Mouse (Mus musculus): ENCODE data around the gene Ldlrad2.
"Not testable (repeated sequence)": the region's sequence is repeated elsewhere in the genome, so short reads cannot be mapped to it uniquely, and the experiment has no call there.

The Ldlrad2 gene

DNA sequence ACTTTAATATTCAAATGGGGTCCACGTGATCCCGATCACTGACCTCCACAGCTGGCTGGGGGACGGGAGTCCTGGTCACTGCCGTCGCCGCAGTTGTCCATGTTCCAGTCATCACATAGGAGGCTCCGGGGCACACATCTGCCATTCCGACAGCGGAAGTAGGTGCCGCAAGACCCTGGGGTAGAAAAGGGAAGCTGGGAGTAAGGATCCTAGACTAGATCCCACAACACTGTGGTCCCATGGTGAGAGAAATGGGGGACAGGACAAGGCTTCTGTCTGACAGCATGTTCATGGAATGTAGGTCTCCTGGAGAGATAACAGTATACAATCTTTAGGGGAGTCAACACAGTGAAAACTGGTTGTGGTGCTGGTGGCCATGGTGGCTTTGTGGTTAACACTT, at the start of gene Ldlrad2:
Ldlrad2 (minus strand) TSS at position 101 of the 400 bp plus-strand sequence.
- DNase-seq (ENCODE audit: low read depth, low spot score) = no peak

DNA sequence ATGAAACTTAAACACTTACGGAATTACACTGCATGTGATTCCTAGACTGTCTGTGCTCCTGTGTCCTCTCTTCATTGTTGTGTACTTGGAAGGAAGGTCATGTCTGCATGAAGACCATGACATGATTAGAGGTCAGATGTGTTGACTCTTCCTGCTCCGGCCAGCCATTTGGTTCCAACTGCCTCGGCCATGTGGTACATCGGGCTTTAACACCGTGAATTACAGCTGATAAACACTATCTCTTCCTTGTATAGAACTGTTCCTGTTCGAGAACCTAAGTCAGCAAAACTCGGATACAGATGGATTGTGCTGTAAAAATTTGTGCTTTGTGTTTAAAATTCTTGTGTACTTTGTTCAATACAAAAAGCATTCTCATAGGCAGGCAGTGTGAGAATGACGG, 48.5 kb upstream of the Ldlrad2 start:
- no peak for DNase-seq (ENCODE audit: low read depth, low spot score)

GRCm38 (mm10) chr4:137610256-137610655, 35.9 kb upstream of the Ldlrad2 start:
- DNase-seq (ENCODE audit: low read depth, low spot score) = no peak

GRCm38 (mm10) chr4:137609702-137610101, 35.3 kb upstream of the Ldlrad2 start:
- no peak for DNase-seq (ENCODE audit: low read depth, low spot score)

DNA sequence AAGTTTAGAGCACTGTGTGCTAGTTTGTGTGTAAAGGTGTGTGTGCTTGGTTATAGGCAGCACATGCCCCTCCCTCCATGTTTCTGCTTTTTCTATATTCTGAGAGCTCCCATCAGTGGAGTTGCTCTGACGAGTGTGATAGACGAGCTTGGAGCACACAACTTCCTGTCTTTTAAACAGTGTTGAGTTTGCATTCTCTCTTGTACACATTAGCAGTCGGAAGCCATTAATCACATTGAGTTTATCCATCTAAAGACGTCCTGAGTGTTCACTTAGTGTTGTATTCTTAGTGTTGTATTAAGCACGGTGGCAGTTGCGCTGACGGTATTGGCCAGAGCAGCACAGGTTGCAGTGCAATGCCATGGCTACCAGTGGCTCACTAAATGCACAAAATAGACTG, 34.9 kb upstream of the Ldlrad2 start:
- DNase-seq (ENCODE audit: low read depth, low spot score) = no peak

- no peak for DNase-seq (ENCODE audit: low read depth, low spot score)
Measured at GRCm38 (mm10) chr4:137607023-137607422, 32.7 kb upstream of the Ldlrad2 start.

DNA sequence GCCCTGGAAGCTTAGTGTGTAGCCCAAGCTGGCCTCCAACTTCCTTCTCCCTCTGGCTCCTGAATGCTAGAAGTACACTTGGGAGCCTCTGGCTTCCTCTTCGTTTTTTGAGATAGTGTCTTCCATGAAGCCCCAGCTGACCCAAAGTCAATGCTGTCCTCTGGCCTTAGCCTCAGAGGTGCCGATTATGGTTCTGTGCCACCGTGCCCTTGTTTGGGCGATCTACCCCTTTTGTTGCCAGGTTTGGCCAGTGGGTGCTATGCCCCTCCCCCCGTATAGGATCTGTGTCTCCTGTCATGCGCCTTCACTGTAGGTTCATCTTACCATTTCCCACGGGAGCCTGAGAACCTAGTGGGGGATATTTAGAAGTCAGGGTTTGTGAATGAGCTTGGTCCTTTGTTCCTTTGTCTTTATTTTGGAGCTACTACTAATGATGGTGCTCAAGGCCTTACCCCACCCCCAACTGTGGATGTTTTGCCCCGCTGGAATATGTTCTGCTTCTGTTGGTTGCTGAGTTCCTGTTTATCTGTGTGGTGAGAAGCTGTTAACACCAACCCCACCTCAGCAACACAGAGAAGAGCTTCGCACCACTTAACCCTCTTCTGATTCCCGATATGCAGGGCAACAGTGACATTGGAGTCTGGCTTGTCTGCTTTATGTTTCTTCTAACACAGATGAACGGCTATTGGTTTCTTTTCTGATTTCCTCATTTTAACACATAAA, 29.2 kb upstream of the Ldlrad2 start:
- no peak for DNase-seq (ENCODE audit: low read depth, low spot score)

DNA sequence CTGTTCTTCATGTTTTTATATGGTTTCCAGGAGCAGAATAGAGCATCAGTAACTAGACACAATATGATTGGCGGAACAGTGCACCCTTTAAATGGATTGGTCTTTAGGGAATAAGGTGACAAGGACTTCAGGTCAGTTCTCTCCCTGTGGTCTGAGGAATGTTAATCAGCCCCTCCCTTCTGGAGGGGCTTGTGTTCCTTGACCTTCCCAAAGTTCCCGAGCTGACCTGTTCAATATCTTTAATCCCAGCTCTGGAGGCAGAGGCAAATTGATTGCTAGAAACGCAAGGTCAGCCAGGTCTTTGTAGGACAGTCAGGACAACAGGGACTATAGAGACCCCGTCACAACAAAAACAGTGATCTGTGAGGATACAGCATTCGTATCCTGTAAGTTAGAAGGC, 24.2 kb upstream of the Ldlrad2 start:
- no peak for DNase-seq (ENCODE audit: low read depth, low spot score)

- no peak for DNase-seq (ENCODE audit: low read depth, low spot score)
Measured at GRCm38 (mm10) chr4:137597098-137597630, 22.8 kb upstream of the Ldlrad2 start.

DNA sequence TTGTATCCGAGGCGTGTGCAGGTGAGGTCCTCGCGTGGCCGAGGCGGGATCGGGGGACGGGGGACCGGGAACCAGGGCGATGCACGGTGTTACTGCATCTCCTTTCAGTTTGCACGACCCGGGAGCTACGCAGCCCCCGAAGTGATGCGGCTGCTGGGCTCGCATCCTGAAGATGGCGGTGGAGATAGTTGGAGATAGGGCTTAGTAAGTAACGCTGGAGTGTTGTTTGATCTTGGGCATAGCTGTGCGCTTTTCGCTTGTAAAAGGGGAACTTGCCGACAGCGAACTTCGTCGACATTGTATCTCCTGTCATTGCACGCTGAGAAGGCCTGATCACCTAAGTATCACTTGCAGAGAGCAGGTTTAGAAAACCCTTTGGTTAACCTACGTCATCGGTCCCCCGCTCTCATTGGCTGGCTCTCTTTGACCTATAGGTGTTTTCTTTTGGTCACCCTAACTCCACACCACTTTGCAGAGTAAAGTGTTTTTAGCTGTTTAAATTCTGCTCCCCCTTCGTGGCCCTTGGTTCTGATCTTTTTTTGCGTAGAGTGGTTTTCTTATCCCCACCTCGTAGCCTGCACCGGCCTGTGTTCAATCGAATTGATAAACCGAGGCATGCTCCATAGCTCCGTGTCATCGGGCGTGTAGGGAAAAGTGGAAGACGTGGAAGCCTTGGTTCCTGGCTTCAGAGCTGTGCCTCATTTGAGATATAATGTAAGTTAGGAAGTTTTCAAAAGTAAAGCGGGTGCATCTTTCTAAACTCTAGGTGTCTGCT, 20.3 kb upstream of the Ldlrad2 start:
- DNase-seq (ENCODE audit: low read depth, low spot score) = peak; percentile 27

DNA sequence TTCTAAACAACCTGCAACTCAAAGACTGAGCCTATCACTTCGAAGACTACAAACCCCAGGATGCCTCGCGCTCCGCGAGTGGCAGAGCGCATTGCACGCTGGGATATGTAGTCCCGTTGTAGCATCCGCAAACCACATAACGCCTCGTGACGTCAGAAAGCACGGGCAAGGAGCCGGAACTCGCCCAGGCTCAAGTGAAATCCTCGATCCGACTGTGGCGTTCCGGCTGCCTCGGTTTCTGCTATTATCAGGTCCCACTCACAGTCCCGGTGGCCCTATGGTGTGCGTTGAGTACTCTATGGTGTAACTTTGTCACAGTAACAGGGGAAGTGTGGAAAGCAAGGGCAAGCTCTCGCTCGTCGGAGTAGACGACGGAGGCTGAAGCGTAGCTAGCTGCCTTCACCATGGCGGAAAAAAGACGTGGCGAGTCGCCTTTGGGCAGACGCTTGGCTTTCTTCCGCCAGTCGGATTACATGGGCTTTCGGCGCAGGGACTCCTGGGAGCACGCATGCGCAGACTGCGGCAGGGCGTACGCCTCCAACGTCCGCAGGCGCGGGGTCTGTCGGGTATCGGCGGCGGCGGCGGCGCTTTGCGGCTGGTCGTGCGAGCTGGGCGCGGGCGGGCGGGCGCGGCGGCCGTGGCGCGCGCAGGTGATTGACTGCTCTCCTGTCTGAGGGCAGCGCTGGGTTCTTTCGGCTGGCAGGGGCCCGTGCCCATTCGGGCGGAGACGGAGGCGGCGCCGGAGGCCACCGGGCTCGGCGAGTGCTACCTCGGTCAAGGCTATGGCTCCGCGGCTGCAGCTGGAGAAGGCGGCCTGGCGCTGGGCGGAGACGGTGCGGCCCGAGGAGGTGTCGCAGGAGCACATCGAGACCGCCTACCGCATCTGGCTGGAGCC, 19.5 kb upstream of the Ldlrad2 start, which contains the start of gene Usp48:
Usp48 (plus strand) TSS at position 155 of the 895 bp plus-strand sequence.
- peak; percentile 99 for DNase-seq (ENCODE audit: low read depth, low spot score)

DNA sequence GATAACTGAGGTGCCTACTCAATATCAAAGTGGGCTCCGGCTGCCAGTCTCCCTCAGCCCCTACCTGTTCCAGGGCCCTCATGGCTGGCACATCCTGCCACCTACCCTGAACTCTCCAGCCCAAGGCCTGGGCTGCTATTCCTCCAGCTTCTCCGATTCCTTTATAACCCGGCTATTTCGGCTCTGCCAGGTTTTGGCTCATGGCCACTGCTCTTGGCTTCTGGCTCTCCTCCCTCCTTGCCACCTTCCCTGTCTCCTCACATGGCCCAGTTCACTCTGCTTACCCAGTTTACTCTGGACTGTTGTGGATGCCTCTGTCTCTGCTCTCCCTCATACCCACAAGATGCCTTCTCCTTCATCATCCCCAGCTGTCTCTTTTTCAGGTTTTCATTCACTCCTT, 16.6 kb upstream of the Ldlrad2 start:
- peak; percentile 61 for DNase-seq (ENCODE audit: low read depth, low spot score)

DNA sequence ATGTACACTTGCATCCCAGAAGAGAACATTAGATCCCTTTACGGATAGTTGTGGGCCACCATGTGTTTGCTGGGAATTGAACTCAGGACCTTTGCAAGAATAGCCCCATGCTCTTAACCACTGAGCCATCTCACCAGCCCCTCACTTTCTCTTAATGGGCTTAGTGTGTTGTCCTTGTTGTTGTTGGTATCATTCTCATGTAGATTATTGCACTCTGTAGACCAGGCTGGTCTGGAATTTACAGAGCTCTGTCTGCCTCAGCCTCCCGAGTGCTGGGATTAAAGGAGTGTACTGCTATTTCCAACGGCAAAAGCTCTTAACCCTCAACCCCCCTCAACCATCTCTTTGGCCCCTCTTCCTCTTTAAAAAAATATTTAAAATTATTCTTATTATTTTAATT, 15.2 kb upstream of the Ldlrad2 start:
- no peak for DNase-seq (ENCODE audit: low read depth, low spot score)

DNA sequence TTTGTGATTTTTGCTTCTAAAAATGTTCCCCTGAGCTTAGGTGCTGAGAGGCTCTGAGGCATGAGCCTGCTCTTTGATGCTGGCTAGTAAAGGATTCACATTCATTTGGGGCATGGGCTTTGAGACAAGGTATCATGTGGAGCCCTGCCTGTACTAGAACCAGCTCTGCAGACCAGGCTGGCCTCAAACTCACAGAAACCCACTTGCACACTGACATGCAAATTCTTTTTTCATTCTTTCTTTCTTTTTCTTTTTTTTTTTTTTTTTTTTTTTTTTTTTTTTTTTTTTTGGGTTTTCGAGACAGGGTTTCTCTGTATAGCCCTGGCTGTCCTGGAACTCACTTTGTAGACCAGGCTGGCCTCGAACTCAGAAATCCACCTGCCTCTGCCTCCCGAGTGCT, 14.7 kb upstream of the Ldlrad2 start:
- DNase-seq (ENCODE audit: low read depth, low spot score) = not testable (repeated sequence)

- DNase-seq (ENCODE audit: low read depth, low spot score) = no peak
Measured at GRCm38 (mm10) chr4:137581815-137582214, 7.4 kb upstream of the Ldlrad2 start.

- DNase-seq (ENCODE audit: low read depth, low spot score) = no peak
Measured at GRCm38 (mm10) chr4:137580299-137580698, 5.9 kb upstream of the Ldlrad2 start.

DNA sequence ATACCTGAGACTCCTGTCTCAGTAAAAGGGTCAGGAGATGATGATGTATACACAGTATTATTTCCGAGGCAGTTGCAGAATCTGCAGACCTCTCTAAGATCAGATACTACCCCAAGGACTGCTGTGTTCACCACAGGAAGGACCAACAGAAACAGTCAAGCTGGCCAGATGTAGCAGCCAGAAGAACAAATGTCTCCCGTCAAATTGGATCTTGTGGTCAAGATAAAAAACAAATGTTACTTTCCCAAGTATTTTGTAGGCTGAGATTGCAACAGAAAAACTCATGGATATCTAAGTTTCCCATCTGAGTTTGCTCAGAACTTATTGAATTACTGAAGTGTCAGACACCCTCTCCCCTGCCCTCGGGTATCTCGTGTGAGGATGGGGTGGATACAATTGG, 5.4 kb upstream of the Ldlrad2 start:
- no peak for DNase-seq (ENCODE audit: low read depth, low spot score)

DNA sequence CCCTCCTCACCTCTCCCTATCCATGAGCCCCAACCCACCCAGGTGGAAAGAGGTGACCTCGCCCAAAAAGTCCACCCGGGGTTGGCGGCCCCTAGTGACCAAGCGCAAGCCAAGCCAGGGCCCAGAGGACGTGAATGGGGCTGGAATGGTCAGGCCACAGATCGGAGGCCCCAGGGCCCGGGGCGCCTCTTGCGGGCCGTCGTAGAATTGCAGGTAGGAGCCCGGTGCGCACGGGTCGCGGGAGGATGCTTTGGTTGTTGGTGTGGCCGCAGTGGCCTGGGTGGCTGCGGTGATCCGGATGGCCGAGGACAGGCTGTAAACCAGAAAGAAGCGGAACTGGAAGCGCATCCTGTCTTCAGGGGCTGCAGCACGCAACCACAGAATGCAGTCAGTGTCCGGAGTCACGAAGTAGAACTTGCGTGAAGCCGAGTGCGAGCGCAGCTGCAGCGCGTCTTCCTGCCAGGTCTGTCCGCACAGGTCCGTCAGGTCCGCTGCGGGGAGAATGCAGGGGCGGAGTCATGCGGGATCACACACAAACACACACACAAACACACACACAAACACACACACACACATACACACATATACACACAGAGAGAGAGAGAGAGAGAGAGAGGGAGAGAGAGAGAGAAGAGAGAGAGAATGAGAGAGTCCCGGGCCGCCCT, 3.9 kb upstream of the Ldlrad2 start:
- no peak for DNase-seq (ENCODE audit: low read depth, low spot score)

- no peak for DNase-seq (ENCODE audit: low read depth, low spot score)
Measured at GRCm38 (mm10) chr4:137577486-137577885, 3.1 kb upstream of the Ldlrad2 start.

DNA sequence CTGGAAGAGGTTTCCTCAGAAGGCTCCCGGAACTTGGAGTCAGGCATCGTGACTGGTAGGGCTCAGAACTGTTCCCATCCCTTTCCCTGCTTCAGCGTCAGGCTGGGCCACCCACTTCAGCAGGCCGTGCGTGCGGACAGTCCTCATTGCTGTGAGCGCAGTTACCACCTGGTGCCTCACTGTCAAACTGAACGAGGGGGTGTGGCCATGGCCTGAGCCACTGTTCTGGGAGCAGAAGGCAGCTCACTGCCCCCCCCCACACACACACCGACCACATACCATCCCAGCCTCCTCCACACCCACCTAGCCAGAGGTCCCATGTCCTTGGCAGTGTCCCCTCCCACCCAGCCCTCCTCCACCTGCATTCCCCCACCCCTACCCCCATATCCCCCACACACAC, 4.5 kb downstream of the Ldlrad2 start:
- DNase-seq (ENCODE audit: low read depth, low spot score) = no peak

DNA sequence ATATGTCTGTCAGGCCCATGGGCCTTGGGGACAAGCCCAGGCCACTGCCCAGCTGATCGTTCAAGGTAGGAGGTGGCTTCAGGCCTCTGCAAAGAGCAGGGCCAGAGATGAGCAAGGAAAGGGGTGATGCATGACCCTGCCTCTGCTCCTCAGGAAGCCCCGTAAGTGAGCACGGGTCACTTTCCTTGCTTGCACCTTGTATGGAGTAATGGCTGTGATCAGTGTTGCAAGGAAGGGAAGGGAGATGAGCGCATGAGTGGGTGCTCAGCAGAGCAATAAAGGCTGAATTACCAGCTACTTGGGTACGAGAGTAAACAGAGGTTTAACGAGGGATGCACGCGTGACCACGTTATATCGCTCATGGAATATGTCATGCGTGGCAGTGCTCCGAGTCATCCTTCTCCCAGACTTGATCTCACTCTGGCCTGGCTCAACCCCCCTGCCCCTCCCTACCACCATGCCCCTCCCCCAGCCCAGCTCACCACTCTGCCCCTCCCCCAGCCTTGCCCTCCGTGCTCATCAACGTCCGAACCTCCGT, 17.6 kb downstream of the Ldlrad2 start:
- no peak for DNase-seq (ENCODE audit: low read depth, low spot score)
